Mouse (Mus musculus): ENCODE data around the gene Acoxl. TPM values are rescaled to one million over a fixed set of nuclear protein-coding genes. Genes with fewer than 3 reads are reported as not detected.

Acoxl gene
- polyA plus RNA-seq, 1 experiment from 2014 or later = 0.12 TPM

DNA sequence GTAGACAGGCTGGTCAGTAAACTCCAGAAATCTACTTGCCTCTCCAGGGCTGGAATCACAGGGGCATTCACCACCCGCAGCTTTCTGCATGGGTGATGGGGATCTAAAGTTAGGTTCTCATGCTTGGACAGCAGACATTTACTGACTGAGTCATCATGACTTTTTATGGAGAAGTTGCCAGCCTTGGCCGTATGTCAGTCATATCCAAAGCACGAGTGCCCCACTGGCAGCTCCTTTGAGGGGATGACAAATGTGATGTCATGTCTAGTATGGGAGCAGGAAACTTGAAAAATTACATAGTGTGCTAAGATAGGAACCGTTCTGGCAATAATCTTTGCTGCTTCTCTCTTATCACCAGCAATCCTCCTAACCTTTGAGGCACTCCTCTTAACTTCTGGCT is 144.6 kb downstream of the Acoxl start:
- no peaks in the 10 kb centered on the region for H3K4me1 ChIP-seq (replicated peaks; ENCODE audit: control insufficient read depth, insufficient read depth, low read length)
- DNase-seq (ENCODE audit: low spot score) = no peak
- H3K27me3 ChIP-seq (ENCODE audit: control insufficient read depth, insufficient read depth, low read length) = no peaks in the 10 kb centered on the region
- ATAC-seq (replicated peaks; ENCODE audit: low FRiP score) = no peak
- H3K27ac ChIP-seq (ENCODE audit: low read depth, low read length) = no peak overlapping the region
- no peaks in the 10 kb centered on the region for H3K36me3 ChIP-seq (ENCODE audit: control insufficient read depth, insufficient read depth, low read length)
- H3K9ac ChIP-seq (ENCODE audit: low read length) = no peak overlapping the region
- H3K9me3 ChIP-seq (ENCODE audit: control insufficient read depth, low read length) = no peaks in the 10 kb centered on the region
- no peak overlapping the region for H3K4me3 ChIP-seq (ENCODE audit: low read depth, low read length)
- whole genome bisulfite sequencing = 85% methylated on average over 4 of the region's 4 CpGs
- H3K4me2 ChIP-seq (ENCODE audit: low read depth, low read length, severe bottlenecking) = no peak overlapping the region

DNA sequence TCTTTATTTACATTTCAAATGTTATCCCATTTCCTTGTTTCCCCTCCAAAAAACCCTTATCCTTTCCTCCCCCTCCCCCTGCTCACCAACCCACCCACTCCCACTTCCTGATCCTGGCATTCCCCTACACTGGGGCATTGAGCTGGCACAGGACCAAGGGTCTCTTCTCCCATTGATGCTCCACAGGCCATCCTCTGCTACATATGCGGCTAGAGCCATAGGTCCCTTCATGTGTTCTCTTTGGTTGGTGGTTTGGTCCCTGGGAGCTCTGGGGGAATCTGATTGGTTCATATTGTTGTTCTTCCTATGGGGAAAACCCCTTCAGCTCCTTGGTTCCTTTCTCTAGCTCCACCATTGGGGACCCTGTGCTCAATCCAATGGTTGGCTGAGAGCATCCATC is 145.3 kb downstream of the Acoxl start:
- ATAC-seq (replicated peaks; ENCODE audit: low FRiP score) (no peak), DNase-seq (ENCODE audit: low spot score) (no peak)

DNA sequence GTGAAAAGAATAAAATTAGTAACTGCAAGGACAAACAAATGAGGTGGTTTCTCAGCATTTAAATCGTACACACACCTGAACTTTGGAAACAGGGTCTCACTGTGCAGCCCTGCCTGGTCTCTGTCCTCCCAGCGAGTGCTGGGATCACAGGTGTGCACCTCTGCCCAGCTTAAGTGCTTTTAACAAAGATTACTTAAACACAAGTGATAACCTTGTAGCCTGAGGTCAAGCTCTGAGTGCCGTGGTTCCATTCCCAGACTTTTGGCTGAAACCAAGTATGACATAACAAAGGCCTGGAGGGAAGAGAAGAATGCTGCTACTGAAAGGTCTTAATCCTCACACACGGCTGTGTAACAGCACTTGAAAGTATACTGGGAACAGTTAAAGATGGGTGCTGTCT is 149.0 kb downstream of the Acoxl start:
- no peaks in the 10 kb centered on the region for H3K4me1 ChIP-seq (replicated peaks; ENCODE audit: control insufficient read depth, insufficient read depth, low read length)
- no peaks in the 10 kb centered on the region for H3K9me3 ChIP-seq (ENCODE audit: control insufficient read depth, low read length)

More for the DNA sequence above, 145.3 kb downstream of the Acoxl start:
- no peak overlapping the region for H3K27ac ChIP-seq (ENCODE audit: low read depth, low read length)
- H3K4me1 ChIP-seq (replicated peaks; ENCODE audit: control insufficient read depth, insufficient read depth, low read length) = no peaks in the 10 kb centered on the region
- H3K4me2 ChIP-seq (ENCODE audit: low read depth, low read length, severe bottlenecking) = no peak overlapping the region
- H3K4me3 ChIP-seq (ENCODE audit: low read depth, low read length) = no peak overlapping the region
- 84% methylated on average over 1 of the region's 1 CpGs for WGBS
- H3K36me3 ChIP-seq (ENCODE audit: control insufficient read depth, insufficient read depth, low read length) = no peaks in the 10 kb centered on the region
- no peaks in the 10 kb centered on the region for H3K27me3 ChIP-seq (ENCODE audit: control insufficient read depth, insufficient read depth, low read length)
- no peaks in the 10 kb centered on the region for H3K9me3 ChIP-seq (ENCODE audit: control insufficient read depth, low read length)
- H3K9ac ChIP-seq (ENCODE audit: low read length) = no peak overlapping the region

DNA sequence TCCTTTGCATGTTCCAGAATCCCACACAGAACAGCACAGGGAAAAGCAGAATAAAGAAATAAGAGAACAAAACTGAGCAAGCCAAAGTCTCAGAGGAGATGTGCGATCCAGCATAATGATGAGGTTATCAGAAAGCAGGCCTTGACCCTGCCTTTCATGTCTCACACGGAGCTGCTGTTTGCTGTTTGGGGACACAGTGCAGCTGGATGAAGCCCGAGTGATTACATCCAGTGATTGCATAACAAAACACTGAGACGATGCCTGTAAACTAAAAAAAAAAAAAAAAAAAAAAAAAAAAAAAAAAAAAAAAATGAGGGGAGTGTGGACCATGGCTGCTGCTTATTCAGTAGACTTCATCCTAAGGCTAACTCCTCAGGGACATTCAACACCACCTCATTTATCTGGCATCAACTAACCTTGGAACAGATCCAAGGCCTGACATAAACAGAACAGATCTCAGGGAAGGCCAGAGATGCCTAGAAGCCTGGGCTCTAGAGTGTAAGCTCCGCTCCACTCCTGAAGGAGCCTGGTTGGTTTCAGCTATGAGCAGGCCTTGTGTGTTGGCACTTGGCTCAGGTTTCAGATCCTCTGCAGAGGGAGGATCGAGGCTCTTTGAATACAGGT is 152.3 kb downstream of the Acoxl start:
- no peaks in the 10 kb centered on the region for H3K9me3 ChIP-seq (ENCODE audit: control insufficient read depth, low read length)
- DNase-seq (ENCODE audit: low spot score) (no peak), ATAC-seq (replicated peaks; ENCODE audit: low FRiP score) (no peak)
- no peaks in the 10 kb centered on the region for H3K27me3 ChIP-seq (ENCODE audit: control insufficient read depth, insufficient read depth, low read length)
- no peak overlapping the region for H3K9ac ChIP-seq (ENCODE audit: low read length)
- no peak overlapping the region for H3K4me2 ChIP-seq (ENCODE audit: low read depth, low read length, severe bottlenecking)
- H3K4me3 ChIP-seq (ENCODE audit: low read depth, low read length) = no peak overlapping the region
- WGBS = 78% methylated on average over 6 of the region's 6 CpGs
- no peaks in the 10 kb centered on the region for H3K36me3 ChIP-seq (ENCODE audit: control insufficient read depth, insufficient read depth, low read length)
- H3K27ac ChIP-seq (ENCODE audit: low read depth, low read length) = no peak overlapping the region
- no peaks in the 10 kb centered on the region for H3K4me1 ChIP-seq (replicated peaks; ENCODE audit: control insufficient read depth, insufficient read depth, low read length)

More for the DNA sequence above, 149.0 kb downstream of the Acoxl start:
- ATAC-seq (replicated peaks; ENCODE audit: low FRiP score) = no peak
- DNase-seq (ENCODE audit: low spot score) = no peak
- Histone ChIP-seq H3K27me3 (ENCODE audit: control insufficient read depth, insufficient read depth, low read length) (no peaks in the 10 kb centered on the region), H3K27ac (ENCODE audit: low read depth, low read length) (no peak overlapping the region), H3K4me3 (ENCODE audit: low read depth, low read length) (no peak overlapping the region), H3K9ac (ENCODE audit: low read length) (no peak overlapping the region), H3K4me2 (ENCODE audit: low read depth, low read length, severe bottlenecking) (no peak overlapping the region), H3K36me3 (ENCODE audit: control insufficient read depth, insufficient read depth, low read length) (no peaks in the 10 kb centered on the region)
- WGBS = 41% methylated on average over 4 of the region's 4 CpGs

DNA sequence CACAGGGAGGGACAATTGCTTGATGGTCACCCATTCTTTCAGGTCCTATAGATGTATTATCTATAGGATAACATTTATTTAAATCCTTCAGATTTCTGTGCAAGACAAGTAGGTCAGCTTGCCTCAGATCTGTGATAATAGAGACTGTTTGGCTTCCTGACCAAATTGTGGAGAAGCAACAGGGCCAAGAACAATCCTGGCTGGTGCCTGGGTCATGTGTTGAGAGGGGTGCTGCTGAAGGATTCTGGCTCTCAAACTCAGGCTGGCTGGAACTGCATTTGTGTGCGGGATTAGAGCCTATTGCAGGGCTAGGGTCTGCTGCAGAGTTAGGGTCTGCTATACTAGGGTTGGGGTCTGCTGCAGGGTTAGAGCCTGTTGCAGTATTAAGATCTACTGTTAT is 153.0 kb downstream of the Acoxl start:
- WGBS = 79% methylated on average over 1 of the region's 1 CpGs
- H3K9ac ChIP-seq (ENCODE audit: low read length) = no peak overlapping the region
- ATAC-seq (replicated peaks; ENCODE audit: low FRiP score) = no peak
- no peak overlapping the region for H3K4me3 ChIP-seq (ENCODE audit: low read depth, low read length)
- H3K4me2 ChIP-seq (ENCODE audit: low read depth, low read length, severe bottlenecking) = no peak overlapping the region
- H3K27me3 ChIP-seq (ENCODE audit: control insufficient read depth, insufficient read depth, low read length) = no peaks in the 10 kb centered on the region
- H3K9me3 ChIP-seq (ENCODE audit: control insufficient read depth, low read length) = no peaks in the 10 kb centered on the region
- H3K4me1 ChIP-seq (replicated peaks; ENCODE audit: control insufficient read depth, insufficient read depth, low read length) = no peaks in the 10 kb centered on the region
- H3K36me3 ChIP-seq (ENCODE audit: control insufficient read depth, insufficient read depth, low read length) = no peaks in the 10 kb centered on the region
- H3K27ac ChIP-seq (ENCODE audit: low read depth, low read length) = no peak overlapping the region
- no peak for DNase-seq (ENCODE audit: low spot score)

DNA sequence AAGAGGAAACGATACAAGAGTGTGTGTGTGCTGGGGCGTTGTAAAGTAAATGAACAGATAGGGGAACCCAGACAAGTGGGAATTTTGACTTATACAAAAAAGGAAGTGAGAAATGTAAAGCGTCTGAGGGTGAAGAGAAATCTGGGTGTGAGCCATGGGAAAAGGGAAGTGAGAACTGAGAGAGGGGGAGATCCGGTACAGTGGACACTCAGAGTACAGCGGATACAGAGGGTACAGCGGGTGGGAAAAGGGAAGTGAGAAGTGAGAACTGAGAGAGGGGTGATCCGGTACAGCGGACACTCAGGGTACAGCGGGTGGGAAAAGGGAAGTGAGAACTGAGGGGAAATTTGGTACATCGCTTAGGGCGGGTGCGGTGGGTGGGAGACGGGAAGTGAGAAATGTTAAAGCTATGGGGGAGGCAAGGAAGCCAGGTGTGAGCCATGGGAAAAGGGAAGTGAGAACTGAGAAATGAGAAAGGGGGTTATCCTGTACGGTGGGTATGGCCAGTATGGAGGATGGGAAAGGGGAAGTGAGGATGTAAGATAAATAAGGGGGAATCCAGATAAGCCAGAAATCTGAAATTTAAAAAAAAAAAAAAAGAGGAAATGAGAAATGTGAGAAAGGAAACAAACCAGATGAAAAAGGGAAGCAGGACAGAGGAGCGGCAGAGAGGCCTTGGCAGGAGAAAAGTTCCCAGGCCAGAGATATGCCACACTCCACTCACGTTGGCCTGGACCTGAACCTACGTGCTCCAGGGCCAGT is 170.2 kb downstream of the Acoxl start:
- H3K36me3 ChIP-seq (ENCODE audit: control insufficient read depth, insufficient read depth, low read length) = no peaks in the 10 kb centered on the region
- no peak overlapping the region for H3K4me2 ChIP-seq (ENCODE audit: low read depth, low read length, severe bottlenecking)
- DNase-seq (ENCODE audit: low spot score) = no peak
- no peak overlapping the region for H3K4me3 ChIP-seq (ENCODE audit: low read depth, low read length)
- H3K9me3 ChIP-seq (ENCODE audit: control insufficient read depth, low read length) = no peaks in the 10 kb centered on the region
- no peak for ATAC-seq (replicated peaks; ENCODE audit: low FRiP score)
- H3K9ac ChIP-seq (ENCODE audit: low read length) = no peak overlapping the region
- no peaks in the 10 kb centered on the region for H3K4me1 ChIP-seq (replicated peaks; ENCODE audit: control insufficient read depth, insufficient read depth, low read length)
- 90% methylated on average over 17 of the region's 17 CpGs for WGBS
- no peak overlapping the region for H3K27ac ChIP-seq (ENCODE audit: low read depth, low read length)
- no peaks in the 10 kb centered on the region for H3K27me3 ChIP-seq (ENCODE audit: control insufficient read depth, insufficient read depth, low read length)

DNA sequence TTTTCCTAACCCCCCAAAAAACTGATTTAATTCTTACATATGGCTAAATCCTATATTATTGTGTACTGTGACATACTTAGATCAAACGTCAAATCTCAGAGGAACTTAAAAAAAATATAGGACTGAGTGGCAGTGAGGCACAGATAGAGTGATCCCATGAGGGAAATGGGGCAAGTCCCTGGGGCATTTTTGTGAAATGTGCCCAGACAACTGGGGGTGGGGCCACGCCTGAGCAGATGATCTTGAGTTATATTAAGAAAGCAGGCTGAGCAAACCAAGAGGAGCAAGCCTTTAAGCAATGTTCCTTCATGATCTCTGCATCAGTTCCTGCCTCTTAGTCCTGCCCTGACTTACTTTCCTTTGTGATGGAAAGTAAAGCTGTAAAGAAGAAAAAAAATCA is 175.9 kb downstream of the Acoxl start:
- H3K27me3 ChIP-seq (ENCODE audit: control insufficient read depth, insufficient read depth, low read length) = no peaks in the 10 kb centered on the region
- WGBS = 70% methylated on average over 2 of the region's 2 CpGs
- H3K4me2 ChIP-seq (ENCODE audit: low read depth, low read length, severe bottlenecking) = no peak overlapping the region
- no peak overlapping the region for H3K27ac ChIP-seq (ENCODE audit: low read depth, low read length)
- no peaks in the 10 kb centered on the region for H3K4me1 ChIP-seq (replicated peaks; ENCODE audit: control insufficient read depth, insufficient read depth, low read length)
- ATAC-seq (replicated peaks; ENCODE audit: low FRiP score) (no peak), DNase-seq (ENCODE audit: low spot score) (no peak)
- no peak overlapping the region for H3K9ac ChIP-seq (ENCODE audit: low read length)
- H3K9me3 ChIP-seq (ENCODE audit: control insufficient read depth, low read length) = no peaks in the 10 kb centered on the region
- no peak overlapping the region for H3K4me3 ChIP-seq (ENCODE audit: low read depth, low read length)
- no peaks in the 10 kb centered on the region for H3K36me3 ChIP-seq (ENCODE audit: control insufficient read depth, insufficient read depth, low read length)

DNA sequence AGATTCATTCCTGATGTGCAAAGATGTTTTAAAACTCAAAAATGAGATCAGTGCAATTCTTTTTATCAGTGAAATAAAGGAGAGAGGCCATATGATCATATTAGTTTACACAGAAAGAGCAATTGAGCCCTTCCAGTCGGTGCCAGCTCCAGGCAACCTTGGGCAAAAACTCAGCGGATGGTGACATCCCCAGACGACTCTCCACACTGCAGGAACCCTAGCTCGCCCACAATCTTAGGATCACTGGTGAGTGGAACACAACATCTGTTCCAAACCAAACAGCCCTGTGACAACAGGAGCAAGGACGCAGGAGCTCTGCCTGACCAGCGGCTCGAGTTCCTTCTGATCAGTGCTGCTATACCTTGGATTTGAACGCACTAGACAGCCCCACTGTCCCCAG is 176.9 kb downstream of the Acoxl start:
- Histone ChIP-seq H3K9me3 (ENCODE audit: control insufficient read depth, low read length) (no peaks in the 10 kb centered on the region), H3K4me3 (ENCODE audit: low read depth, low read length) (no peak overlapping the region), H3K27ac (ENCODE audit: low read depth, low read length) (no peak overlapping the region), H3K27me3 (ENCODE audit: control insufficient read depth, insufficient read depth, low read length) (no peaks in the 10 kb centered on the region), H3K4me1 (replicated peaks; ENCODE audit: control insufficient read depth, insufficient read depth, low read length) (peaks cover 1% of the 10 kb centered on the region; the same call in 1 of the 2 replicates), H3K4me2 (ENCODE audit: low read depth, low read length, severe bottlenecking) (no peak overlapping the region), H3K36me3 (ENCODE audit: control insufficient read depth, insufficient read depth, low read length) (no peaks in the 10 kb centered on the region), H3K9ac (ENCODE audit: low read length) (no peak overlapping the region)
- 84% methylated on average over 8 of the region's 8 CpGs for WGBS
- DNase-seq (ENCODE audit: low spot score) = no peak
- no peak for ATAC-seq (replicated peaks; ENCODE audit: low FRiP score)
